Mouse (Mus musculus) hindbrain, embryonic 10.5 days (tissue): ENCODE data around the gene Tmem72. TPM values are rescaled to one million over a fixed set of nuclear protein-coding genes. Genes with fewer than 3 reads are reported as not detected.

Source experiments
- DNase-seq: peaks from one replicate; pipeline ENCODE4 v3.0.0-alpha.2; 2017; ENCODE audit warnings: low spot score
- H3K27ac ChIP-seq: fragments of 300-500 bp; sonication (generic); 2 replicates; pipeline ENCODE4 v1.5.1; 2016; ENCODE audit warnings: mild to moderate bottlenecking, moderate library complexity
- H3K27me3 ChIP-seq: fragments of 300-500 bp; sonication (generic); 2 replicates; pipeline ENCODE4 v1.6.1; 2016; ENCODE audit warnings: mild to moderate bottlenecking; ENCODE audit not compliant: poor library complexity, insufficient read depth, severe bottlenecking
- H3K36me3 ChIP-seq: fragments of 300-500 bp; sonication (generic); 2 replicates; pipeline ENCODE4 v1.6.1; 2016; ENCODE audit warnings: mild to moderate bottlenecking, moderate library complexity
- H3K4me1 ChIP-seq: fragments of 300-500 bp; sonication (generic); replicated peaks from 2 replicates; pipeline ENCODE4 v1.6.1; 2016; ENCODE audit warnings: mild to moderate bottlenecking
- H3K4me3 ChIP-seq: fragments of 300-500 bp; sonication (generic); 2 replicates; pipeline ENCODE4 v1.5.1; 2016; ENCODE audit warnings: mild to moderate bottlenecking, moderate library complexity
- H3K9me3 ChIP-seq: fragments of 300-500 bp; sonication (generic); 2 replicates; pipeline ENCODE4 v1.6.1; 2016; ENCODE audit warnings: mild to moderate bottlenecking, moderate library complexity
- WGBS: fragments of 180-500 bp; shearing (Covaris S2); methylation state at CpG from one replicate; pipeline ENCODE4 v1.1.7; 2016; 5-methylcytosine and 5-hydroxymethylcytosine counted together
- polyA plus RNA-seq: library from polyadenylated mRNA; unstranded; fragments of >200 nt; fragmentation: Nextera tagmentation; extraction: Ambion mirVana; gene quantifications from 2 replicates; pipeline ENCODE4 v1.2.1, GENCODE M21; 2016

The Tmem72 gene
- polyA plus RNA-seq = 0.06 and 0.08 TPM in 2 replicates

DNA sequence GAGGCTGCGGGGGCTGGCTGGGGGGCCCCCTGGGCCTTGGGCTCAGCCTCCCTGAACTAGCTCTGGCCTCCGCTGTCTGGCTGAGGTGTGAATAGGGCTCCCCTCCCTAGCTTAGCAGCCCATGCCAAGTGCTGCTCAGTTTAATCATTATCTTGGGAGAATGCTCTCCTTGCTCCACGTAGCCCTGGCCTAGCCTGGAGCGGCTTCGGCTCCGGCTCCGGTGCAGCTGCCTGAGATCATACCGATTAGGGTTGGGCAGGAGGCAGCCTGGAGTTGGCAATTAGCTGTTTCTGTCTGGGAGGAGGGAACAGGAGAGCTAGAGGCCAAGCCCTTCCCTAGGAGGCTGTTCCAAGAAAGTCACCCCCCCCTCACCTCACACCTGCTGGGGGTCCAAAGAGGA is at the start of gene Tmem72:
Tmem72 (minus strand) TSS at position 248 of the 400 bp plus-strand sequence.
- no peak within 1 kb of the TSS for H3K4me3 ChIP-seq
- H3K9me3 ChIP-seq = no peaks in the 10 kb centered on the region
- 0 out of 2 replicates have a peak, but pooled peaks cover 7% of the 10 kb centered on the region for H3K4me1 ChIP-seq
- no peaks in the 10 kb centered on the region for H3K27me3 ChIP-seq
- DNase-seq = no peak
- no peaks in the 10 kb centered on the region for H3K36me3 ChIP-seq
- WGBS = 85% methylated on average over 8 of the region's 8 CpGs
- 0 out of 2 replicates have a peak within 1 kb of the TSS, but pooled peaks have one; percentile 40 for H3K27ac ChIP-seq

DNA sequence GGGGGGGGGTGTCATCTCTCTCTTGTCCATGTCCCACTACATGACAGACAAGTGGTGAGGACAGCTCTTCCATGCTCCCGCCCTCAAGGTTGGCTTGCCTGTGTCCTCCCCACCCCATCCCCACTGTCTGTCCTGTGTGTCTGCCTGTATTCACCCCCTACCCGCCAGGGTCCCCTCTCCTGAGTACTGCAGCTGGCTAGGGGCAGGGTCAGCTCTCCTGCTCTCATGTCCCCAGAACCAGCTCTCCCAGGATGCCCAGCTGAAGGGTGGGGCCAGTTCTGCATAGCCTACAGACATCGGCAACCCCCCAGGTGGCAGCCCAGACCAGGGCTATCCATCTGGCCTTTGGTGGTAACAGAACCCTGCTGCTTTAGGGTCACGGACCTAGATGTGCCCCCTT is 47.8 kb upstream of the Tmem72 start:
- Histone ChIP-seq H3K27me3 (no peaks in the 10 kb centered on the region; the same call in 1 of the 2 replicates), H3K9me3 (no peaks in the 10 kb centered on the region), H3K27ac (no peak overlapping the region), H3K36me3 (no peaks in the 10 kb centered on the region), H3K4me3 (no peak overlapping the region), H3K4me1 (peaks cover 6% of the 10 kb centered on the region)
- DNase-seq = no peak
- 91% methylated on average over 4 of the region's 4 CpGs for WGBS

DNA sequence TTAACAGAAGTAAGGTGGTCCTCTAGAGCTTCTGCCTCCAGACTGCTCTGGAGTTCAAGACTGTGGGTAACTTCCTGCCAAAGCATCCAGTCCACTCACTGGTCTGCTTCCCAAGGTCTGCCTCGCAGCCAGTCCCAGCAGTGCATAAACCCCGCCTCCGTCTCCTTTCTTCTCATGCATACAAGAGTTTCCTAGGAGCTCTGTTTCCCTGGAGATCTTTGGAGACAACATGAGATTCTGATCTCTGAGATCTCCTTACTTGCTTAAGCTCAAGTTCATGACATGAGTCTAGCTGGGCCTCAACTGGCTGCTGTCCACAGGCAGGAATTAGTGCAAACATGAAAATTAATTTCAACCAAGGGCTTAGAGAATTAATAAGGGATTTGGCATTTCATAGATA is 45.6 kb upstream of the Tmem72 start:
- no peak overlapping the region for H3K4me3 ChIP-seq
- H3K4me1 ChIP-seq = peaks cover 6% of the 10 kb centered on the region
- no peak overlapping the region for H3K27ac ChIP-seq
- 0 out of 2 replicates have a peak, but pooled peaks cover 5% of the 10 kb centered on the region for H3K9me3 ChIP-seq
- WGBS = 35% methylated on average over 3 of the region's 3 CpGs
- H3K27me3 ChIP-seq = no peaks in the 10 kb centered on the region; the same call in 1 of the 2 replicates
- no peaks in the 10 kb centered on the region for H3K36me3 ChIP-seq
- DNase-seq = no peak

DNA sequence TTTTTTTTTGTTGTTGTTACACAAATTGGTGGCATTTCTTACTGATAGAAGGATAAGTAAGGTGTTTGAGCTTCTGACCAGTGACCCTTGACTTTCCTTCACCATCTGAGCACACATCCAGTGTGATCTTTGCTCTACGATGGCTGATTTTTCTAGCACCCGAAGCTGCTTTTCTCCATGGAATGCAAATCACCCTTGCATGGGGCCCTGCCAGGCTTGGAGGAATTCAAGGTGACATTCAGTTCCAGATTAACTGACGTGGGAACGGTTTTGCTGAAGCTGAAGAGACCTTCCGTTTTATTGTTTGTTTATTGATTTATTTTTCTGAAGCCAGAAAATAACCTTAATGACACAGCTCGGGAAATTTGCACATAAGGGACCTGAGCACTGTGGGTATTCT is 43.5 kb upstream of the Tmem72 start:
- Histone ChIP-seq H3K27ac (no peak overlapping the region), H3K9me3 (0 out of 2 replicates have a peak, but pooled peaks cover 5% of the 10 kb centered on the region), H3K36me3 (no peaks in the 10 kb centered on the region), H3K4me1 (peaks cover 6% of the 10 kb centered on the region), H3K4me3 (no peak overlapping the region), H3K27me3 (no peaks in the 10 kb centered on the region)
- no peak for DNase-seq
- WGBS = 74% methylated on average over 6 of the region's 6 CpGs

DNA sequence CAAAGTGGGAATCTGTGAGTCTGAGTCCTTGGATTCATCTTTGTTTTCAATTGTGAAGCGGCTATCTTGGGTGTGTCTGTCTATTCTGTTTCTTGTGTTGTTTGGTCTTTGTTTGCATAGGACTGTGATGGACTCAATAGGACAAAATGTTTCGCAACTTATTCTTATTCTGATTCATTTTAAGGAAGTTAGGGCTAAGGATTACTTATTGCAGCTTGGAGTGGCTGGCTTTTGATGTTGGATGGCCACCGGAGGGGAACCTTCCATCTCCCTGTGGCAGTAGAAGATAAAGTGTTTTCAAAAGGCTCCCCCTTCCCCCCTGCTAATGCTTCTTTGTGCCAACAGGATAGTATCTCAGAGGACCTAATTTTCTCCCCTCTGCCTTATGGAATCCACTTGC is 39.7 kb upstream of the Tmem72 start:
- no peaks in the 10 kb centered on the region for H3K36me3 ChIP-seq
- H3K4me1 ChIP-seq = no peaks in the 10 kb centered on the region
- H3K27ac ChIP-seq = no peak overlapping the region
- 85% methylated on average over 3 of the region's 3 CpGs for WGBS
- no peak overlapping the region for H3K4me3 ChIP-seq
- 0 out of 2 replicates have a peak, but pooled peaks cover 5% of the 10 kb centered on the region for H3K9me3 ChIP-seq
- no peaks in the 10 kb centered on the region for H3K27me3 ChIP-seq
- no peak for DNase-seq

DNA sequence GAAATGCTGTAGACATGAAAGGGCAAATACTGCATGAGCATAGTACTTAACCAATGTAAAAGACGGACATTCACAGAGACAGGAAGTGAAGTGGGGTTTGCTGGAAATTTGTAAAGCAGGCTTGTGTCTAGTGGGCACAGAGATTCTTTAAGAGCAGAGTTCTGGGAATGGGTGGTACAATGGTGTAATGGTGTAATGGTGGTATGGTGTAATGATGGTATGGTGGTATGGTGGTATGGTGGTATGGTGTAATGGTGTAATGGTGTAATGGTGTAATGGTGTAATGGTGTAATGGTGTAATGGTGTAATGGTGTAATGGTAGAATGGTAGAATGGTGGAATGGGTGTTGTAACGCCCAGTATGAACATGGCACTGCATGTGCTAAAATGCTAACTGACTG is 21.3 kb upstream of the Tmem72 start:
- Histone ChIP-seq H3K4me1 (no peaks in the 10 kb centered on the region), H3K27ac (no peak overlapping the region), H3K9me3 (no peaks in the 10 kb centered on the region), H3K27me3 (no peaks in the 10 kb centered on the region), H3K4me3 (no peak overlapping the region), H3K36me3 (no peaks in the 10 kb centered on the region)
- 82% methylated on average over 2 of the region's 2 CpGs for WGBS
- DNase-seq = no peak

DNA sequence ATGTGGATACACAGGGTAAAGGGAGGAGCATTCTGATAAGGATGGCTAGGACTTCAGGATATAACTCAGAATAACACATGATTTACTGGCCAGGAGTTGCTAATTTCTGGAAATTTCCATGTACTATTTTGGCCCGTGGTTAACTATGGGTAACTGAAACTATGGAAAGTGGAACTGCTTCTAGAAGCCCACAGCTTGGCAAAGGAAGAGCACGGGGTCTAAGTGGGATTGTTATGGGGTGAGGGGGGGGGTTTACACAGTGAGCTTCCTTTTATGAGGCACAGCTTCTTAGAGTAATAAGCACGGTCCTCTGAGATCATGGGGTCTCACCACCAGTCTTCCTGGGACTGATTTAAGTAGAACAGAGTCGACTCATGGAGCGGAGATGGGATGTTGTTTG is 18.6 kb upstream of the Tmem72 start:
- Histone ChIP-seq H3K4me1 (no peaks in the 10 kb centered on the region), H3K36me3 (no peaks in the 10 kb centered on the region), H3K9me3 (no peaks in the 10 kb centered on the region), H3K4me3 (no peak overlapping the region), H3K27ac (no peak overlapping the region), H3K27me3 (no peaks in the 10 kb centered on the region)
- DNase-seq = no peak
- WGBS = 88% methylated on average over 5 of the region's 5 CpGs

DNA sequence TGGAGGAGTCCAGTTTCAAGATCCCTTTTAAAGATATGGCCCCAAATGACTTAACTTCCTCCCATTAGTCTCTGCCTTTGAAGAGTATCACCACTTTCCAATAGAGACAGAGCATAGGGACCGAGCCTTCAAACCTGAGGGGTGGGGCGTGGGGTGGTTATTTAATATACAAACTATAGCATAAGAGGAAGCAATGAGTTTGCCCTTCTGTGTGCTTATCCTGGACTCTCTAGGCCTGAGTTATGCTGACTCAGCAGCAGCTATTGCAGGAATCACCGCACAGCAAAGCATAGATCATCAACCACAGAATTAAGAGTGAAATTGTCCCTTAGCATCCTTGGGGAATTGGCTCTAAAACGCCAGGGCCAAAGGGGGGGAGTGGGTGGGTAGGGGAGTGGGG is 16.9 kb upstream of the Tmem72 start:
- H3K4me3 ChIP-seq = no peak overlapping the region
- no peaks in the 10 kb centered on the region for H3K27me3 ChIP-seq
- WGBS = 84% methylated on average over 4 of the region's 4 CpGs
- no peaks in the 10 kb centered on the region for H3K9me3 ChIP-seq
- H3K36me3 ChIP-seq = no peaks in the 10 kb centered on the region
- no peak overlapping the region for H3K27ac ChIP-seq
- no peaks in the 10 kb centered on the region for H3K4me1 ChIP-seq
- DNase-seq = no peak

DNA sequence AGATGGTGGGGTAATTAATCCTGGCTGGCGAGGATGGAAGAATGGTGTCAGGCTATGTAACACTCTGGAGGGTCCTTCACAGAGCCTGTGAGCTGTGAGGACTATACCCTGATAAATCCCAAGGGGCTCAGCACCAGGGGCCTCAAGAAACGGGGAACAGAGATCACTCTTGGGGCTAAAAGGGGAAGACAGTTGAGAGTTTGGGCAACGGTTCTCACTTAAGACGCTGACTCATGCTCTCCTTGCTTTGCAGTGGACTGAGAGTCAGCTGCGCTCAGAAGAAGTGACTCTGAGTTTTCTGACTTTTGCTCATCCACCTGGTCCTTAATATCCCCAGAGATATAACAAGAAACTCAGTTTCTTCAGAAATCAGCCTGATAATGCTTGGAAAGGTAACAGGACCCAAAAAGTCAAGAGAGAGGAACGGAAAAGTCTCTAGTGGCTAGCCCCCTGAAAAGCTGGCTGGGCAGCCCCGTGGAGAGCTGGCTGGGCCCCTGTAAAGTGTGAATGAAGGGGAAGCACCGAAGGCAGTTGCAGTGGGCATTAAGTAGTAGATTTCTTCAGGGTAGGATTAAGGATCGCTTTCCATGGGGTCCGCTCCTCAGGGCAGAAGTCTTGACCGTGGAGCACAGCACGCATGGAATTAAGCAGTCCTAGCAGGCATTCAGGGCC is 7.9 kb upstream of the Tmem72 start:
- no peak overlapping the region for H3K4me3 ChIP-seq
- H3K27me3 ChIP-seq = no peaks in the 10 kb centered on the region
- H3K9me3 ChIP-seq = no peaks in the 10 kb centered on the region
- H3K27ac ChIP-seq = no peak overlapping the region
- no peaks in the 10 kb centered on the region for H3K36me3 ChIP-seq
- no peak for DNase-seq
- 87% methylated on average over 12 of the region's 12 CpGs for WGBS
- H3K4me1 ChIP-seq = no peaks in the 10 kb centered on the region

DNA sequence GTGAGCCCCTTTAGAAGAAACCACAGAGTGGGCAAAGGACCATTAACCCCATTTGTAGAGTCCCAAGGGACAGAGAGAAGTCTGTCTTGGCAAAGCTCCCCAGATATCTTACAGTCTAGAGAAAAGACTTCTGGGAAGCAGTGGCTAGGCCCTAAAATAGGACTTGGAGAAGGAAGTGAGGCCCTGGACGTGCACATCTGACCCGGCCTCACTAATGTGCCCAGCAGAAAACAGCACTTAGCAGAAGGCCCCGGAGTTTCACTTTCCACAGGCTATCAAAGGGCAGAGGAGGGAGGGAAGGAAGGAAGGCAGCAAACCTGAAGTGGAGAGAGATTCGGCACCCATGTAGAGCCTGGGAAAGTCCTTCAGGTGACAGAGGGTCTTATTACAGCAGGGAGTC is 2.2 kb upstream of the Tmem72 start:
- no peak for DNase-seq
- Histone ChIP-seq H3K9me3 (no peaks in the 10 kb centered on the region), H3K27me3 (no peaks in the 10 kb centered on the region), H3K4me1 (0 out of 2 replicates have a peak, but pooled peaks cover 5% of the 10 kb centered on the region), H3K36me3 (no peaks in the 10 kb centered on the region), H3K4me3 (no peak overlapping the region), H3K27ac (no peak overlapping the region)
- 87% methylated on average over 4 of the region's 4 CpGs for WGBS

DNA sequence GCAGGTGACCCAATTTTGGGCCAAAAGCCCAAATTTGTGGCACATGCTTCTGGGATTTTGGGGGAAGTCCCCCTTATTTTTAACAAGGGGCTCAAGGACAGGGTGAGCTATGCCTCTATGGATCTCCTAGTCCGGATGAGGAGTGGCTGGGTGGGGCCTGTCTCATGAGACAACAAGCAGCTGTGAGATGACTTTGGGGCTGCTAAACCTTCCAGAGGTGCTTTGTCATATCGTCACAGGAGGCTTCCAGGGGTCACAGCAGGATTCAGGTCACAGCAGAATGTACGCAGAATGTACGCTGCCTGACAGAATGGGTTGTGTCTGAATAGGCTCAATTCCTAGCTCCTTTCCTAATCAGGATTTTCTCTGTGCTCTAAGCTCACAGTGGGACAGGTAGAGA is 1.6 kb upstream of the Tmem72 start:
- 0 out of 2 replicates have a peak, but pooled peaks cover 5% of the 10 kb centered on the region for H3K4me1 ChIP-seq
- no peak for DNase-seq
- 78% methylated on average over 4 of the region's 4 CpGs for WGBS
- H3K36me3 ChIP-seq = no peaks in the 10 kb centered on the region
- no peak overlapping the region for H3K27ac ChIP-seq
- H3K9me3 ChIP-seq = no peaks in the 10 kb centered on the region
- no peaks in the 10 kb centered on the region for H3K27me3 ChIP-seq
- H3K4me3 ChIP-seq = no peak overlapping the region

DNA sequence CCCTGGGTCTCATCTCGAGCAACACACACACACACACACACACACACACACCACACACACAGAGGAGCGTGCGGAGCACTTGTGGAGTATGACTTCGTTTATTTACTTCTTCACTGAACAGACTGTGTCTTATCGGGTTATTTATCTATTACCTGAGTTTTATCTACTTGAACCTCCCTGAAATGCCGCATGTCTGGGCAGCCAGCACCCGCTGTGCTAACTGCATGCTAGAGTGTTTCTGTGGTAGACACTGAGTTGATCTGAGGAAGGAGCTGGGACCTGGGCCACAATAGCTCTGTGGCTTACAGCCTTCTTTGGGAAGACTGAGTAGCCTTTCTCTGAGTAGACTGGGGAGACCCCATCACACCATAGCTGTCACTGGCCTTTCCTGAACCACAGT is 1.1 kb upstream of the Tmem72 start:
- Histone ChIP-seq H3K36me3 (no peaks in the 10 kb centered on the region), H3K4me3 (no peak overlapping the region), H3K27ac (no peak overlapping the region), H3K9me3 (no peaks in the 10 kb centered on the region), H3K27me3 (no peaks in the 10 kb centered on the region), H3K4me1 (0 out of 2 replicates have a peak, but pooled peaks cover 5% of the 10 kb centered on the region)
- no peak for DNase-seq
- 96% methylated on average over 7 of the region's 7 CpGs for WGBS

DNA sequence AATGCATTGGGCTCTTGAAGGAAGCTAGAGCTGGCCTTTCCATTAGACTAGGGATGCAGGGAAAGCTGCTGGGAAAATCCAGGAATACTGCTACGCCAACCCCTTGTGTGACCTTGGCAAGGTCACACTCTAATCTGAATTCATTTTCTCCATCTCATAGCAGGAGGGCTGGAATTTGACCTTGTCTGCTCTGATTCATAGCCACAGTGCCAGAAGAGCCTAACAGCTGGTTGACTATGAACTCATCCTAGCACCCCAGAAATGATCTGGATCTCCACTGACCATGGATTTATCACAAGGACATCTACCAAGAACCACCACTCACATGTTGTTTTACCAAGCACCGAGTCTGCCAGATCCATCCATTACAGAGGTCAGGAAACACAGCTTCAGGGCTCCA is 1.5 kb downstream of the Tmem72 start:
- DNase-seq = no peak
- H3K27me3 ChIP-seq = no peaks in the 10 kb centered on the region
- no peaks in the 10 kb centered on the region for H3K9me3 ChIP-seq
- 0 out of 2 replicates have a peak, but pooled peaks cover 7% of the 10 kb centered on the region for H3K4me1 ChIP-seq
- H3K27ac ChIP-seq = no peak overlapping the region
- no peak overlapping the region for H3K4me3 ChIP-seq
- 83% methylated on average over 2 of the region's 2 CpGs for WGBS
- H3K36me3 ChIP-seq = no peaks in the 10 kb centered on the region
